Mouse (Mus musculus) heart, embryonic 13.5 days (tissue): Measurements from ENCODE around the gene Disp1. TPM values are rescaled to one million over a fixed set of nuclear protein-coding genes. Genes with fewer than 3 reads are reported as not detected.

ENCODE experiments used
- ATAC-seq: fragments of 200-750 bp; cut with Nextera tagmentation; 2 replicates; pipeline ENCODE4 v1.8.0; 2017; ENCODE audit warnings: moderate TSS enrichment; ENCODE audit not compliant: insufficient number of reproducible peaks, low FRiP score, low TSS enrichment; ENCODE audit errors: extremely low read depth
- H3K27ac ChIP-seq: fragments of 300-500 bp; sonication (generic); replicated peaks from 2 replicates; pipeline ENCODE4 v1.5.1; 2015; ENCODE audit warnings: moderate library complexity, mild to moderate bottlenecking, inconsistent platforms
- H3K27me3 ChIP-seq: fragments of 300-500 bp; sonication (generic); replicated peaks from 2 replicates; pipeline ENCODE4 v1.6.1; 2015; ENCODE audit warnings: mild to moderate bottlenecking, inconsistent platforms
- H3K36me3 ChIP-seq: fragments of 300-500 bp; sonication (generic); 2 replicates; pipeline ENCODE4 v1.6.1; 2015; ENCODE audit warnings: mild to moderate bottlenecking, inconsistent platforms
- H3K4me1 ChIP-seq: fragments of 300-500 bp; sonication (generic); 2 replicates; pipeline ENCODE4 v1.6.1; 2015; ENCODE audit warnings: inconsistent platforms
- H3K4me2 ChIP-seq: fragments of 300-500 bp; sonication (generic); 2 replicates; pipeline ENCODE4 v1.6.1; 2015; ENCODE audit warnings: inconsistent platforms, mild to moderate bottlenecking, moderate library complexity
- H3K4me3 ChIP-seq: fragments of 300-500 bp; sonication (generic); 2 replicates; pipeline ENCODE4 v1.5.1; 2015; ENCODE audit warnings: moderate library complexity, mild to moderate bottlenecking, inconsistent platforms
- H3K9ac ChIP-seq: fragments of 300-500 bp; sonication (generic); 2 replicates; pipeline ENCODE4 v1.6.1; 2015; ENCODE audit warnings: inconsistent platforms, mild to moderate bottlenecking, moderate library complexity
- H3K9me3 ChIP-seq: fragments of 300-500 bp; sonication (generic); 2 replicates; pipeline ENCODE4 v1.6.1; 2016; ENCODE audit warnings: inconsistent platforms
- WGBS: fragments of 180-500 bp; shearing (Covaris S2); methylation state at CpG from one replicate; pipeline ENCODE4 v1.1.7; 2015; ENCODE audit warnings: mixed read lengths; 5-methylcytosine and 5-hydroxymethylcytosine counted together
- polyA plus RNA-seq: library from polyadenylated mRNA; unstranded; fragments of >200 nt; fragmentation: Nextera tagmentation; extraction: Ambion mirVana; gene quantifications from 2 replicates; pipeline ENCODE4 v1.2.1, GENCODE M21; 2015

The Disp1 gene
- polyA plus RNA-seq, 1 experiment from 2014 or later: 9.1 TPM

- Histone ChIP-seq H3K9me3 (no peaks in the 10 kb centered on the region), H3K9ac (no peak overlapping the region), H3K36me3 (peaks cover 10% of the 10 kb centered on the region), H3K4me1 (peaks cover 7% of the 10 kb centered on the region; the same call in 1 of the 2 replicates), H3K27ac (no peak overlapping the region), H3K4me2 (no peak overlapping the region), H3K27me3 (no peaks in the 10 kb centered on the region), H3K4me3 (no peak overlapping the region)
- no peak for ATAC-seq
- WGBS: 77% methylated on average over 3 of the region's 3 CpGs
These were observed 120.0 kb downstream of the Disp1 start for GRCm38 (mm10) chr1:183101371-183101770.

GRCm38 (mm10) chr1:183100245-183100644 lies 121.1 kb downstream of the Disp1 start:
- H3K9ac ChIP-seq: no peak overlapping the region
- WGBS: 82% methylated on average over 5 of the region's 5 CpGs
- peaks cover 14% of the 10 kb centered on the region for H3K4me1 ChIP-seq
- H3K27ac ChIP-seq: no peak overlapping the region
- ATAC-seq: no peak
- H3K4me3 ChIP-seq: no peak overlapping the region
- no peak overlapping the region for H3K4me2 ChIP-seq
- H3K27me3 ChIP-seq: no peaks in the 10 kb centered on the region
- no peaks in the 10 kb centered on the region for H3K9me3 ChIP-seq
- peaks cover 20% of the 10 kb centered on the region for H3K36me3 ChIP-seq

DNA sequence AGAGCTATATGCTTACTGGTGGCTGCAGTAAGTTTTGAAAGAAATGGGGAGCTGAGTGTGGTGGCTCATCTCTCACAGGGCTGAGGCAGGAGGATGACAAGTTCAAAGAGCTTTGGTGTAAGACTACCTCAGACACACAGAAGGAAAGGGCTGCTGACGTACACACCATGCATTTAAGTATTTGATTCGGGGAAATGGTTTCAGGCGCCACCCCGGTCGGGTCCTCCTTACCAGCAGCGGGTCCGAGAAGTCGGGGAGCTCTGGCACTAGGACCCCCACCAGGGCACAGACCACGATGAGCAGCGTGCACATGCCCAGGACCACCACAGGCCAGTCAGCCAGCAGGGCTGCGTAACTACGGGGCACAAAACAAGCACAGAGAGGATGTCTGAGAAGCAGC lies 121.6 kb downstream of the Disp1 start:
- WGBS: 92% methylated on average over 12 of the region's 12 CpGs
- no peak overlapping the region for H3K4me3 ChIP-seq
- ATAC-seq: no peak
- H3K27me3 ChIP-seq: no peaks in the 10 kb centered on the region
- no peaks in the 10 kb centered on the region for H3K9me3 ChIP-seq
- no peak overlapping the region for H3K9ac ChIP-seq
- no peak overlapping the region for H3K4me2 ChIP-seq
- H3K36me3 ChIP-seq: peaks cover 25% of the 10 kb centered on the region
- H3K4me1 ChIP-seq: peaks cover 15% of the 10 kb centered on the region
- no peak overlapping the region for H3K27ac ChIP-seq

DNA sequence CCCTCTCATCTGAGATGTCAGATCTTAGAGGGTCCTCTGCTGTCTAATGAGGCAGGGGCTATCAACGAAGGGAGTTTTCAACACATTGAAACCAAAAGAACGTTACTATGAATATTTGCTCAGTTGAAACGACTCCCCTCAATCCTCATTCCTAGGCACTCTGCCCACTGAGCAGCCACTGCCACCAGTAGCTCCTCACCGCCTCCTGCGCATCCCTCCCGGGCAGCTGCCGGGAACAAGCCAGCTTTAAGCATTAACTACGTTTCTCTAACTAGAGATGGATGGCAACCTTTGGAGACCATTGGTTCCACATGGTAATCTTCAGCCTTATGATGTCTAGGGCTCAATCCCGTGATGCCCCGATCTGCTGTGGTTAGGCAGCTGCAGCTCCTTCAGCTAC lies 123.7 kb downstream of the Disp1 start:
- H3K36me3 ChIP-seq: peaks cover 28% of the 10 kb centered on the region
- 83% methylated on average over 10 of the region's 10 CpGs for WGBS
- no peaks in the 10 kb centered on the region for H3K9me3 ChIP-seq
- H3K27ac ChIP-seq: no peak overlapping the region
- peaks cover 16% of the 10 kb centered on the region for H3K4me1 ChIP-seq
- ATAC-seq: no peak
- no peak overlapping the region for H3K9ac ChIP-seq
- no peak overlapping the region for H3K4me3 ChIP-seq
- H3K4me2 ChIP-seq: no peak overlapping the region
- H3K27me3 ChIP-seq: no peaks in the 10 kb centered on the region

DNA sequence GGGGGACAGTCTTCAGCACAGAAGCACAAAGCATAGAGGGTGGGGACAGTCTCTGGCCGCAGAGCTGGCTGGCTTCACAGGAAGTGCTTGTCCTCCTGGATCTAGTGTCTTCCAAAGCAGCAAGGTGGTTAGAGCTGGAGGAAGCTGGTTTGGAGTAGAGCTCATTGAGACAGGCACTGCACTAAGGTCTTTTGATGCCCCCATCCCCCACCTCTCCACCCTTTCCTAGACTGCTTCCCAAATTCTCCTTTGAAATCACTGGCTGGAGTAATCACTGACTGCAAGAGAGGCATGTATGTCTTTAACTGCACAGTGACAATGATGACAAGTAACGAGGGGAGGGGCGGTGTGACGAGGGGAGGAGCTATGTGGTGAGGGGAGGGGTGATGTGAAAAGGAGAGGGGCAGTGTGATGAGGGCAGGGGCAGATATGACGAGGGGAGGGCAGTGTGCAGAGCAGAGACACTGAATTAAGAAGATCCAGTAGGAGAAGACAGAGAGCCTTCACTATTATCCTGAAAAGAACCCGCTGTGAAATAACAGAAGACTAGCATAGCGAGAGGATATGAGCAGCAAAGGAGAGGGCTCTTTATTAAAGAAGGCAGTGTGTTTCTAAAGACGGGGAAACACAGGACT lies 125.8 kb downstream of the Disp1 start:
- ATAC-seq: no peak
- no peak overlapping the region for H3K27ac ChIP-seq

GRCm38 (mm10) chr1:183092296-183092695 lies 129.0 kb downstream of the Disp1 start:
- no peaks in the 10 kb centered on the region for H3K9me3 ChIP-seq
- no peak overlapping the region for H3K4me2 ChIP-seq
- peaks cover 43% of the 10 kb centered on the region for H3K36me3 ChIP-seq
- H3K4me1 ChIP-seq: peaks cover 13% of the 10 kb centered on the region; the same call in 1 of the 2 replicates
- no peak overlapping the region for H3K9ac ChIP-seq
- no peaks in the 10 kb centered on the region for H3K27me3 ChIP-seq
- ATAC-seq: no peak
- H3K27ac ChIP-seq: no peak overlapping the region
- no peak overlapping the region for H3K4me3 ChIP-seq
- 79% methylated on average over 4 of the region's 4 CpGs for WGBS

More for the DNA sequence above, 125.8 kb downstream of the Disp1 start:
- WGBS: 60% methylated on average over 8 of the region's 8 CpGs
- Histone ChIP-seq H3K27me3 (no peaks in the 10 kb centered on the region), H3K4me3 (no peak overlapping the region), H3K4me2 (no peak overlapping the region), H3K4me1 (peaks cover 13% of the 10 kb centered on the region; the same call in 1 of the 2 replicates), H3K9ac (no peak overlapping the region), H3K36me3 (peaks cover 28% of the 10 kb centered on the region), H3K9me3 (no peaks in the 10 kb centered on the region)

DNA sequence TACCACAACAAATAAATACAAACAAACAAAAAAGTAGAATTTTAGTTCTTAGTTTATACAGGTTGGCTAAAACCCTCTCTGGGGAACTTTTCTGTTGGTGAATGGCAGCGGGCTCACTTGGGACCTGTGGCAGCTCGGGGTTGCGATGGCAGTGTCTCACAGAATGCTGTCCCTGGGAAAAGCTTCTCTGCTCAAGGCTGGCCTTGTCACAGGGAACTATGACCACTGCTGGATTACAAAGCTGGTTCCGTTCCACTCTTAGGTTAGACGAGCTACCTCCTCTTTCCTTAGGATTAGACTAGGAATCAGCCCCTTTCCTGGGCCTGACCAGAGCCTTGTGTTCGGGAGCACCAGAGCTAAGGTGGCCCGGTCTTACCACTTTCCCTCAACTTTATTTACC lies 130.1 kb downstream of the Disp1 start:
- Histone ChIP-seq H3K27me3 (no peaks in the 10 kb centered on the region), H3K27ac (no peak overlapping the region), H3K9me3 (no peaks in the 10 kb centered on the region), H3K36me3 (peaks cover 53% of the 10 kb centered on the region), H3K9ac (no peak overlapping the region), H3K4me2 (no peak overlapping the region), H3K4me1 (peaks cover 13% of the 10 kb centered on the region; the same call in 1 of the 2 replicates), H3K4me3 (no peak overlapping the region)
- no peak for ATAC-seq
- 89% methylated on average over 7 of the region's 7 CpGs for WGBS

- H3K9me3 ChIP-seq: no peaks in the 10 kb centered on the region
- H3K27me3 ChIP-seq: no peaks in the 10 kb centered on the region
- WGBS: 93% methylated on average over 23 of the region's 23 CpGs
- no peak overlapping the region for H3K4me3 ChIP-seq
- no peak overlapping the region for H3K9ac ChIP-seq
- H3K36me3 ChIP-seq: peaks cover 45% of the 10 kb centered on the region
- H3K4me2 ChIP-seq: no peak overlapping the region
- peaks cover 20% of the 10 kb centered on the region for H3K4me1 ChIP-seq
- ATAC-seq: no peak
- H3K27ac ChIP-seq: no peak overlapping the region
These were observed 132.7 kb downstream of the Disp1 start for GRCm38 (mm10) chr1:183088661-183089060.

- no peak for ATAC-seq
- H3K27ac ChIP-seq: no peak overlapping the region
- H3K36me3 ChIP-seq: peaks cover 45% of the 10 kb centered on the region
- 90% methylated on average over 14 of the region's 14 CpGs for WGBS
- no peaks in the 10 kb centered on the region for H3K9me3 ChIP-seq
- peaks cover 16% of the 10 kb centered on the region for H3K4me1 ChIP-seq
- no peak overlapping the region for H3K9ac ChIP-seq
- H3K27me3 ChIP-seq: no peaks in the 10 kb centered on the region
- H3K4me2 ChIP-seq: no peak overlapping the region
- H3K4me3 ChIP-seq: no peak overlapping the region
These were observed 134.5 kb downstream of the Disp1 start for GRCm38 (mm10) chr1:183086843-183087242.

GRCm38 (mm10) chr1:183084085-183085050 lies 137.0 kb downstream of the Disp1 start:
- no peak overlapping the region for H3K27ac ChIP-seq
- H3K36me3 ChIP-seq: peaks cover 41% of the 10 kb centered on the region
- peaks cover 24% of the 10 kb centered on the region for H3K4me1 ChIP-seq
- no peak overlapping the region for H3K4me3 ChIP-seq
- H3K9ac ChIP-seq: no peak overlapping the region
- WGBS: 48% methylated on average over 8 of the region's 8 CpGs
- no peak overlapping the region for H3K4me2 ChIP-seq
- no peak for ATAC-seq
- H3K27me3 ChIP-seq: no peaks in the 10 kb centered on the region
- no peaks in the 10 kb centered on the region for H3K9me3 ChIP-seq

DNA sequence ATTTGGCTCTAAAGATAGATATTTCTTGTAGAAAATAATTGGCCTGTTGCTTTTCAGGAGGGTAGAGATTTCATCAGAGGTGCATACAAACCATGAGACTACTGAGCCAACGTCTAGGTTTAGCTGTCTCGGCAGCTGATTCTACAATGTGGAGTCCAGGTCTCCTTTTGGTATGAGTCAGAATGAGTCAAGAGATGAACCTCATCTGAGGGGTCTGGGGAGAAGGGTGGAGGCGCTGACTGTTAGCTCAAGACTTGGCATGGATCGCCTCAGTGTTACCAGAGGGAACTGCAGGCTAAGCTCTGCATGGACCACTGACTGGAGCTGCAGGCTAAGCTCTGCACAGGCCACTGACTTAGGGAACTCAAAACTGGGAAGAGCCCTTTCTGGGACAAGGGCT lies 138.9 kb downstream of the Disp1 start:
- Histone ChIP-seq H3K27me3 (no peaks in the 10 kb centered on the region), H3K27ac (no peak overlapping the region), H3K36me3 (peaks cover 21% of the 10 kb centered on the region), H3K4me2 (no peak overlapping the region), H3K4me3 (no peak overlapping the region), H3K4me1 (peaks cover 29% of the 10 kb centered on the region), H3K9ac (no peak overlapping the region), H3K9me3 (no peaks in the 10 kb centered on the region)
- no peak for ATAC-seq
- WGBS: 72% methylated on average over 4 of the region's 4 CpGs
